Mouse (Mus musculus) olfactory bulb, adult 2 months (tissue): ENCODE data around the gene Znrd1as. TPM values are rescaled to one million over a fixed set of nuclear protein-coding genes. Genes with fewer than 3 reads are reported as not detected.
A peak's percentile ranks its signal among the peaks of the same experiment; 100 is the strongest.

Source experiments
- H3K27ac ChIP-seq: fragments of 200-500 bp; 2 replicates; pipeline ENCODE4 v1.5.1; 2012; ENCODE audit warnings: low read depth, low read length; ENCODE audit not compliant: insufficient read depth
- H3K4me1 ChIP-seq: fragments of 200-500 bp; 2 replicates; pipeline ENCODE4 v1.6.1; 2012; ENCODE audit warnings: low read length; ENCODE audit not compliant: control insufficient read depth, insufficient read depth
- H3K4me3 ChIP-seq: fragments of 200-500 bp; 2 replicates; pipeline ENCODE4 v1.5.1; 2012; ENCODE audit warnings: mild to moderate bottlenecking, low read depth, low read length, moderate library complexity; ENCODE audit not compliant: insufficient read depth
- CTCF ChIP-seq: fragments of 200-500 bp; IDR thresholded peaks from 2 replicates; pipeline ENCODE4 v1.5.1; 2012; ENCODE audit warnings: low read depth, mild to moderate bottlenecking, low read length, moderate library complexity; ENCODE audit not compliant: insufficient read depth
- POLR2A ChIP-seq: fragments of 200-500 bp; IDR thresholded peaks from 2 replicates; pipeline ENCODE4 v1.6.1; 2012; ENCODE audit warnings: mild to moderate bottlenecking, low read depth, low read length, moderate library complexity; ENCODE audit not compliant: insufficient read depth
- WGBS: fragments of 180-500 bp; shearing (Covaris S2); methylation state at CpG from one replicate; pipeline ENCODE4 v1.1.7; 2018; 5-methylcytosine and 5-hydroxymethylcytosine counted together
- polyA plus RNA-seq: library from polyadenylated mRNA; stranded (reverse); fragments of >200 nt; gene quantifications from 2 replicates; pipeline ENCODE4 v1.2.4, GENCODE M21; 2012; ENCODE audit warnings: low replicate concordance; ENCODE audit not compliant: missing spikeins, insufficient read depth, insufficient read length

Gene Znrd1as
- polyA plus RNA-seq, 1 experiment, result not detected

GRCm38 (mm10) chr17:36929236-36929932 is 29.0 kb upstream of the Znrd1as start:
- Histone ChIP-seq H3K27ac (no peak overlapping the region), H3K4me3 (no peak overlapping the region), H3K4me1 (no peaks in the 10 kb centered on the region)
- TF ChIP-seq POLR2A (no peak), CTCF (no peak)
- 78% methylated on average over 12 of the region's 12 CpGs for WGBS

- WGBS, result 66% methylated on average over 6 of the region's 6 CpGs
- Histone ChIP-seq H3K4me3 (no peak overlapping the region), H3K27ac (no peak overlapping the region), H3K4me1 (no peaks in the 10 kb centered on the region)
- no peak for TF ChIP-seq CTCF
Measured at GRCm38 (mm10) chr17:36930233-36930632, 28.2 kb upstream of the Znrd1as start.

GRCm38 (mm10) chr17:36931130-36931529 is 27.3 kb upstream of the Znrd1as start:
- H3K4me1 ChIP-seq, result no peaks in the 10 kb centered on the region
- no peak overlapping the region for H3K4me3 ChIP-seq
- TF ChIP-seq CTCF (no peak), POLR2A (no peak)
- WGBS, result 77% methylated on average over 4 of the region's 4 CpGs
- no peak overlapping the region for H3K27ac ChIP-seq

- Histone ChIP-seq H3K4me3 (no peak overlapping the region), H3K4me1 (no peaks in the 10 kb centered on the region), H3K27ac (no peak overlapping the region)
- TF ChIP-seq POLR2A, result no peak
- TF ChIP-seq CTCF, result no peak
- 72% methylated on average over 2 of the region's 2 CpGs for WGBS
Measured at GRCm38 (mm10) chr17:36931806-36932205, 26.6 kb upstream of the Znrd1as start.

GRCm38 (mm10) chr17:36938056-36938455 is 20.3 kb upstream of the Znrd1as start:
- TF ChIP-seq POLR2A (no peak), CTCF (no peak)
- 84% methylated on average over 2 of the region's 2 CpGs for WGBS
- Histone ChIP-seq H3K27ac (no peak overlapping the region), H3K4me3 (no peak overlapping the region), H3K4me1 (peaks cover 6% of the 10 kb centered on the region)

GRCm38 (mm10) chr17:36942391-36942790 is 16.0 kb upstream of the Znrd1as start:
- Histone ChIP-seq H3K4me3 (peak overlapping the region; percentile 28; the same call in 1 of the 2 replicates), H3K4me1 (peaks cover 16% of the 10 kb centered on the region), H3K27ac (no peak overlapping the region)
- WGBS, result 54% methylated on average over 10 of the region's 10 CpGs
- no peak for TF ChIP-seq POLR2A
- TF ChIP-seq CTCF, result no peak

GRCm38 (mm10) chr17:36942791-36943471 is 15.5 kb upstream of the Znrd1as start, which contains the start of gene Rnf39:
TSS of gene Rnf39 (plus strand) at chr17:36942918.
- TF ChIP-seq CTCF (no peak), POLR2A (no peak)
- Histone ChIP-seq H3K27ac (no peak within 1 kb of the TSS), H3K4me1 (peaks cover 18% of the 10 kb centered on the region), H3K4me3 (peak within 1 kb of the TSS; percentile 28)
- 15% methylated on average over 58 of the region's 59 CpGs for WGBS

GRCm38 (mm10) chr17:36943691-36944090 is 14.7 kb upstream of the Znrd1as start:
- Histone ChIP-seq H3K4me3 (no peak overlapping the region), H3K27ac (no peak overlapping the region), H3K4me1 (peaks cover 18% of the 10 kb centered on the region)
- 53% methylated on average over 5 of the region's 5 CpGs for WGBS
- TF ChIP-seq CTCF, result no peak

GRCm38 (mm10) chr17:36944121-36944775 is 14.1 kb upstream of the Znrd1as start:
- Histone ChIP-seq H3K4me3 (no peak overlapping the region), H3K4me1 (peaks cover 18% of the 10 kb centered on the region), H3K27ac (no peak overlapping the region)
- TF ChIP-seq CTCF, result no peak
- WGBS, result 50% methylated on average over 9 of the region's 9 CpGs
